Mouse (Mus musculus): Measurements from ENCODE around the gene Stk11ip. TPM values are rescaled to one million over a fixed set of nuclear protein-coding genes. Genes with fewer than 3 reads are reported as not detected.

The Stk11ip gene
- total and polyA plus RNA-seq, 3 experiments, result 16.0 to 36.9 (median 17.3) TPM

- H3K27me3 ChIP-seq (replicated peaks), result peaks cover 71% of the 10 kb centered on the region
- in situ Hi-C loops (cut with MboI; ENCODE audit: low pct_ligation_motif_present, low pct_unique_long_range_greater_than_20kb, low sequenced_read_pairs) (no loop called here), dilution Hi-C loops (cut with MboI; ENCODE audit: extremely low pct_ligation_motif_present, extremely low pct_unique_long_range_greater_than_20kb, low sequenced_read_pairs) (no loop called here)
- H3K36me3 ChIP-seq (replicated peaks in 1 of 2; ENCODE audit: control insufficient read depth in 1 of 2, insufficient read depth in 1 of 2, low read length in 1 of 2), result no peaks in the 10 kb centered on the region
- TF ChIP-seq JUND (conservative IDR thresholded peaks at IDR 0.05; ENCODE audit: low read depth, low read length) (no peak), MEF2A (IDR thresholded peaks at IDR 0.05; ENCODE audit: borderline replicate concordance, low read depth, low read length) (no peak), ETS1 (conservative IDR thresholded peaks at IDR 0.05; ENCODE audit: low read depth, low read length) (no peak), USF2 (conservative IDR thresholded peaks at IDR 0.05; ENCODE audit: low read depth, low read length) (no peak), RCOR1 (conservative IDR thresholded peaks at IDR 0.05; ENCODE audit: low read depth, low read length) (no peak), TBP (conservative IDR thresholded peaks at IDR 0.05; ENCODE audit: low read depth, low read length) (no peak), ZKSCAN1 (IDR thresholded peaks at IDR 0.05; ENCODE audit: borderline replicate concordance, low read depth, low read length) (no peak), ZC3H11A (IDR thresholded peaks at IDR 0.05; ENCODE audit: low read depth, low read length) (no peak), NELFE (IDR thresholded peaks at IDR 0.05; ENCODE audit: low read depth, low read length) (no peak), MYC (IDR thresholded peaks at IDR 0.05; ENCODE audit: low read depth, low read length) (no peak), RAD21 (IDR thresholded peaks at IDR 0.05; ENCODE audit: low read depth, low read length) (no peak), POLR2A (IDR thresholded peaks at IDR 0.05; ENCODE audit: low read depth, low read length) (no peak), MXI1 (IDR thresholded peaks at IDR 0.05; ENCODE audit: low read depth, low read length) (no peak), JUN (IDR thresholded peaks at IDR 0.05; ENCODE audit: insufficient read depth, low read depth, low read length) (no peak), GABPA (IDR thresholded peaks at IDR 0.05; ENCODE audit: insufficient replicate concordance, low read depth, low read length) (no peak)
- no peak overlapping the region for H3K9ac ChIP-seq (ENCODE audit: insufficient read depth, low read depth)
- no peak overlapping the region for H3K27ac ChIP-seq (ENCODE audit: insufficient read depth, low read depth)
- DNase-seq (ENCODE audit: extremely low read depth), result no peak
- no peak overlapping the region for H3K4me2 ChIP-seq (ENCODE audit: insufficient read depth, low read depth, poor library complexity, severe bottlenecking)
- peaks cover 6% of the 10 kb centered on the region for H3K9me3 ChIP-seq (replicated peaks; ENCODE audit: low read length)
- no peak overlapping the region for H3K4me3 ChIP-seq (replicated peaks in 1 of 3; ENCODE audit: low read depth in 2 of 3, low read length in 2 of 3, poor library complexity in 1 of 3)
- H3K4me1 ChIP-seq (ENCODE audit: control insufficient read depth in 1 of 2, insufficient read depth in 2 of 2), result peaks cover 0 to 13% of the 10 kb centered on the region in 2 experiments; a peak in 2 of 4 replicates
- H3K79me2 ChIP-seq (replicated peaks; ENCODE audit: control insufficient read depth, extremely low read depth, insufficient read depth, poor library complexity, severe bottlenecking), result no peaks in the 10 kb centered on the region
Observed at GRCm38 (mm10) chr1:75547351-75547750, 26.0 kb downstream of the Stk11ip start.

DNA sequence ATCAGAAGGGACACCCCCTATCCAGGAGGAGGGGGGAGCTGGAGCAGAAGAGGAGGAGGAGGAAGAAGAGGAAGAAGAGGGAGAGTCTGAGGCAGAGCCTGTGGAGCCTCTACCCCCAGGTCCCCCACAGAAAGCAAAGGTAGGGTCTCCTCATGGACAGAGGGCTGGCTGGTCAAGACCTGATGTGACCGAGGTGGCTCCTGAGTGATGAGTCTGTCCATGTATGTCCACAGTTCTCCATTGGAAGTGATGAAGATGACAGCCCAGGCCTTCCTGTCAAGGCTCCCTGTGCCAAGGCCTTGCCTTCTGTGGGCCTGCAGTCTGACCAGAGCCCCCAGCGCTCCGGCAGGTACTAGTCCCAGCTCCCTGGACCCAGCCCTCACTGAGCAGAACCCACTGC is 26.8 kb downstream of the Stk11ip start:
- dilution Hi-C loops (cut with MboI; ENCODE audit: extremely low pct_ligation_motif_present, extremely low pct_unique_long_range_greater_than_20kb, low sequenced_read_pairs), result no loop called here
- peaks cover 78% of the 10 kb centered on the region for H3K27me3 ChIP-seq (replicated peaks)
- no peak for DNase-seq (ENCODE audit: extremely low read depth)
- no peaks in the 10 kb centered on the region for H3K79me2 ChIP-seq (replicated peaks; ENCODE audit: control insufficient read depth, extremely low read depth, insufficient read depth, poor library complexity, severe bottlenecking)
- peaks cover 0 to 13% of the 10 kb centered on the region in 2 experiments; a peak in 2 of 4 replicates for H3K4me1 ChIP-seq (ENCODE audit: control insufficient read depth in 1 of 2, insufficient read depth in 2 of 2)
- H3K9me3 ChIP-seq (replicated peaks; ENCODE audit: low read length), result peaks cover 1% of the 10 kb centered on the region
- H3K36me3 ChIP-seq (replicated peaks in 1 of 2; ENCODE audit: control insufficient read depth in 1 of 2, insufficient read depth in 1 of 2, low read length in 1 of 2), result no peaks in the 10 kb centered on the region
- no peak overlapping the region for H3K4me2 ChIP-seq (ENCODE audit: insufficient read depth, low read depth, poor library complexity, severe bottlenecking)
- TF ChIP-seq POLR2AphosphoS2 (IDR thresholded peaks at IDR 0.05; ENCODE audit: low read depth, low read length) (no peak), CHD1 (IDR thresholded peaks at IDR 0.05; ENCODE audit: low read depth, low read length) (no peak), USF1 (IDR thresholded peaks at IDR 0.05; ENCODE audit: low read depth, low read length) (no peak), MAFK (IDR thresholded peaks at IDR 0.05; ENCODE audit: insufficient replicate concordance, low read length) (no peak), CTCF (conservative IDR thresholded peaks at IDR 0.05 in 1 of 2, IDR thresholded peaks at IDR 0.05 in 1 of 2; ENCODE audit: low read depth in 2 of 2, low read length in 2 of 2) (no peak), ZC3H11A (IDR thresholded peaks at IDR 0.05; ENCODE audit: low read depth, low read length) (no peak), POLR2A (IDR thresholded peaks at IDR 0.05; ENCODE audit: low read depth, low read length) (no peak), EP300 (IDR thresholded peaks at IDR 0.05; ENCODE audit: low read length) (no peak), CHD2 (IDR thresholded peaks at IDR 0.05; ENCODE audit: low read length) (no peak), MAX (IDR thresholded peaks at IDR 0.05; ENCODE audit: low read length) (no peak), MXI1 (IDR thresholded peaks at IDR 0.05; ENCODE audit: low read depth, low read length) (no peak), HCFC1 (IDR thresholded peaks at IDR 0.05; ENCODE audit: low read depth, low read length) (no peak), MYC (IDR thresholded peaks at IDR 0.05; ENCODE audit: low read depth, low read length) (no peak)
- in situ Hi-C loops (cut with MboI; ENCODE audit: low pct_ligation_motif_present, low pct_unique_long_range_greater_than_20kb, low sequenced_read_pairs), result no loop called here
- no peak overlapping the region for H3K27ac ChIP-seq (ENCODE audit: insufficient read depth, low read depth)
- no peak overlapping the region for H3K9ac ChIP-seq (ENCODE audit: insufficient read depth, low read depth)
- no peak overlapping the region for H3K4me3 ChIP-seq (replicated peaks in 1 of 3; ENCODE audit: low read depth in 2 of 3, low read length in 2 of 3, poor library complexity in 1 of 3)
